16 mouse cellular contexts compared by ENCODE assay signal in genomic region chr5:32154931-32155688, GRCm38 (mm10). TPM values are rescaled to one million over a fixed set of nuclear protein-coding genes. Genes with fewer than 3 reads are reported as not detected.
DNase-seq lines count a peak whose midpoint lies in the region; ATAC-seq lines count a peak whose summit lies in the region.
"Had no signal": no experiment of that assay in that cellular context is flagged by ENCODE, and none has a peak within 500 bp of the region (broad histone marks: within the 10 kb centered on the region; RNA-seq: fewer than 3 reads in every experiment).

No protein-coding gene starts in this region.

- H3K9ac ChIP-seq in kidney, embryonic 15.5 days = no peak overlapping the region
- H3K9ac ChIP-seq: embryonic facial prominence, embryonic 12.5 days; intestine, embryonic 15.5 days; midbrain, embryonic 13.5 days had no signal

- no peak overlapping the region for H3K4me2 ChIP-seq in kidney, embryonic 15.5 days
- H3K4me2 ChIP-seq: embryonic facial prominence, embryonic 12.5 days; intestine, embryonic 15.5 days; midbrain, embryonic 13.5 days had no signal

- no peak overlapping the region for H3K27ac ChIP-seq in kidney, embryonic 15.5 days
- no peak overlapping the region for H3K27ac ChIP-seq in midbrain, embryonic 10.5 days (replicated peaks)
- H3K27ac ChIP-seq: embryonic facial prominence, embryonic 12.5 days; intestine, embryonic 15.5 days; midbrain, embryonic 13.5 days had no signal

- peak; percentile 48 for DNase-seq in adrenal gland, adult 2 months
- DNase-seq in adrenal gland, adult 8-10 months = no peak
- DNase-seq in kidney, adult 11 months = peak; percentile 56
- peak; percentile 44 to 51 for DNase-seq in heart, adult 9 months (ENCODE audit: low spot score in 2 of 2)
- DNase-seq in kidney, postnatal 36 days = peak; percentile 52 to 55
- no peak for DNase-seq in right cerebral cortex, postnatal 25 days
- no peak for DNase-seq in midbrain, embryonic 10.5 days (ENCODE audit: low spot score)
- DNase-seq: cerebellum, postnatal 25 days; lung, postnatal 4 days; right cerebral cortex, postnatal 4 days; thymus, postnatal 36 days had no signal

- H3K4me1 ChIP-seq in kidney, embryonic 15.5 days = peaks cover 50% of the 10 kb centered on the region
- H3K4me1 ChIP-seq in midbrain, embryonic 10.5 days = peaks cover 48% of the 10 kb centered on the region
- H3K4me1 ChIP-seq: intestine, embryonic 15.5 days had no signal

- ATAC-seq in kidney, embryonic 15.5 days (replicated peaks; ENCODE audit: low FRiP score) = no peak
- ATAC-seq: intestine, embryonic 15.5 days; midbrain, embryonic 13.5 days; Patski had no signal

- H3K4me3 ChIP-seq in kidney, embryonic 15.5 days (replicated peaks) = no peak overlapping the region
- no peak overlapping the region for H3K4me3 ChIP-seq in midbrain, embryonic 10.5 days
- H3K4me3 ChIP-seq: embryonic facial prominence, embryonic 12.5 days; intestine, embryonic 15.5 days; midbrain, embryonic 13.5 days had no signal

- peaks cover 50% of the 10 kb centered on the region for H3K36me3 ChIP-seq in kidney, embryonic 15.5 days
- H3K36me3 ChIP-seq in midbrain, embryonic 10.5 days = no peaks in the 10 kb centered on the region
- H3K36me3 ChIP-seq: midbrain, embryonic 13.5 days had no signal

- H3K9me3 ChIP-seq in kidney, embryonic 15.5 days (replicated peaks) = no peaks in the 10 kb centered on the region
- no peaks in the 10 kb centered on the region for H3K9me3 ChIP-seq in midbrain, embryonic 10.5 days (replicated peaks)
- H3K9me3 ChIP-seq: embryonic facial prominence, embryonic 12.5 days; intestine, embryonic 15.5 days; midbrain, embryonic 13.5 days had no signal

- H3K27me3 ChIP-seq in kidney, embryonic 15.5 days = no peaks in the 10 kb centered on the region
- H3K27me3 ChIP-seq in midbrain, embryonic 10.5 days (ENCODE audit: low read depth, poor library complexity, severe bottlenecking) = peaks cover 39% of the 10 kb centered on the region
- H3K27me3 ChIP-seq: intestine, embryonic 15.5 days; midbrain, embryonic 13.5 days; Patski had no signal

- 66% methylated on average over 9 of the region's 9 CpGs for WGBS in kidney, embryonic 15.5 days
- WGBS in midbrain, embryonic 10.5 days = 83% methylated on average over 9 of the region's 9 CpGs

RNA-seq across cellular contexts. Expression of gene Fosl2, which starts 19.5 kb away (rescaled TPM):
- 100 to 1,000 TPM; 275 to 347 TPM for total RNA-seq in adrenal gland, adult 2 months (2021)
- 186 and 248 TPM in 2 replicates for polyA plus RNA-seq in adrenal gland, adult 2 months (2012; rRNA removed)
- 100 to 1,000 TPM; 305 to 438 (median 384) TPM for total RNA-seq in adrenal gland, adult 8-10 months (2022)
- 5.4 and 6.2 TPM in 2 replicates for polyA plus RNA-seq in kidney, embryonic 15.5 days (2015; fragmentation: Nextera tagmentation; extraction: Ambion mirVana)
- 0.40 and 0.41 TPM in 2 replicates for polyA plus RNA-seq in midbrain, embryonic 10.5 days (2016; fragmentation: Nextera tagmentation; extraction: Ambion mirVana)

Comparison
In these comparisons a context has a peak if more than half of its experiments do, and no peak if none do; other contexts are left out.
1. DNase-seq: peak in adrenal gland, adult 2 months (single experiment), kidney, adult 11 months (single experiment), heart, adult 9 months (2 of 2) and kidney, postnatal 36 days (2 of 2); none in adrenal gland, adult 8-10 months (single experiment), right cerebral cortex, postnatal 25 days (single experiment) and midbrain, embryonic 10.5 days (single experiment).
2. RNA of gene Fosl2, which starts 19.5 kb away (polyA plus RNA-seq): 186 to 248 TPM in adrenal gland, adult 2 months; 5.4 to 6.2 TPM in kidney, embryonic 15.5 days and 0.40 to 0.41 TPM in midbrain, embryonic 10.5 days; every median in the first group is over 10 times any median in the second.